Mouse (Mus musculus) embryonic facial prominence, embryonic 11.5 days (tissue): ENCODE results near the gene Ceacam18. TPM values are rescaled to one million over a fixed set of nuclear protein-coding genes. Genes with fewer than 3 reads are reported as not detected.
A peak's percentile ranks its signal among the peaks of the same experiment; 100 is the strongest.

ENCODE experiments used
- ATAC-seq: fragments of 200-750 bp; cut with Nextera tagmentation; replicated peaks from 2 replicates; pipeline ENCODE4 v1.8.0; 2017; ENCODE audit warnings: low read depth; ENCODE audit not compliant: insufficient number of reproducible peaks, low FRiP score, low TSS enrichment
- DNase-seq: peaks from one replicate; pipeline ENCODE4 v3.0.0-alpha.2; 2015; ENCODE audit warnings: low spot score
- H3K27ac ChIP-seq: fragments of 300-500 bp; sonication (generic); replicated peaks from 2 replicates; pipeline ENCODE4 v1.5.1; 2014; ENCODE audit warnings: mild to moderate bottlenecking, low read depth, low read length, control low read depth
- H3K27me3 ChIP-seq: fragments of 300-500 bp; sonication (generic); 2 replicates; pipeline ENCODE4 v1.6.1; 2014; ENCODE audit warnings: mild to moderate bottlenecking, low read length, moderate library complexity, mixed read lengths; ENCODE audit not compliant: control insufficient read depth, insufficient read depth
- H3K36me3 ChIP-seq: fragments of 300-500 bp; sonication (generic); replicated peaks from 2 replicates; pipeline ENCODE4 v1.6.1; 2014; ENCODE audit warnings: low read depth, mild to moderate bottlenecking, low read length, moderate library complexity, mixed read lengths; ENCODE audit not compliant: control insufficient read depth, insufficient read depth
- H3K4me1 ChIP-seq: fragments of 300-500 bp; sonication (generic); 2 replicates; pipeline ENCODE4 v1.6.1; 2014; ENCODE audit warnings: low read length, mixed read lengths; ENCODE audit not compliant: control insufficient read depth, insufficient read depth
- H3K4me2 ChIP-seq: fragments of 300-500 bp; sonication (generic); 2 replicates; pipeline ENCODE4 v1.6.1; 2014; ENCODE audit warnings: low read depth, mild to moderate bottlenecking, control low read depth, low read length, moderate library complexity
- H3K4me3 ChIP-seq: fragments of 300-500 bp; sonication (generic); 2 replicates; pipeline ENCODE4 v1.5.1; 2014; ENCODE audit warnings: low read depth, low read length, control low read depth
- H3K9ac ChIP-seq: fragments of 300-500 bp; sonication (generic); replicated peaks from 2 replicates; pipeline ENCODE4 v1.6.1; 2014; ENCODE audit warnings: mild to moderate bottlenecking, control low read depth, low read length
- H3K9me3 ChIP-seq: fragments of 300-500 bp; sonication (generic); replicated peaks from 2 replicates; pipeline ENCODE4 v1.6.1; 2016; ENCODE audit warnings: mild to moderate bottlenecking, low read length, inconsistent platforms, mixed read lengths; ENCODE audit not compliant: control insufficient read depth
- WGBS: fragments of 180-500 bp; shearing (Covaris S2); extraction: QIAGEN DNeasy Blood & Tissue Kit; methylation state at CpG from one replicate; pipeline ENCODE4 v1.1.7; 2014; 5-methylcytosine and 5-hydroxymethylcytosine counted together
- polyA plus RNA-seq: library from polyadenylated mRNA; unstranded; fragments of >200 nt; fragmentation: Nextera tagmentation; extraction: Ambion mirVana; gene quantifications from 2 replicates; pipeline ENCODE4 v1.2.1, GENCODE M21; 2014

Gene Ceacam18
- polyA plus RNA-seq: not detected in 2 replicates

DNA sequence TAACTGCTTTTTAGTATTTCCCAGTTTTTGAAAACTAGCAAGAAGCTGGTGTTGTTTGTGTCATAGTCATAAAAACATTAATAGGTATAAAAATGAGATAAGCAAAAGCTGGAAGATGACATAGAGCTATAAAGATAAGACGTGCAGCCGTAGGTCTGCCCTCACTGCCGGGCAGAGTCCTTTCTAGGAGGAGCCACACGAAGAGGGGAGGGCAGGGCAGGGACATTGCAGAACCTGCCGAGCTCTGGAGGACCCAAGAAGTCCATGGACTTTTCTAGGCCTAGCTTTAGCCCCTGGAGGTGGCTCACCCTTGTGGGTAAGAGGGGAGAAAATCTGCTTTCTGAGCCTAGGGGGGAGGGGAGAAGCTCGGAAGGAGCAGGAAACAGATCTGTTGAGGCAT is at the start of gene Ceacam18:
Gene Ceacam18, plus strand, starts transcription at position 208 of the 400 bp plus-strand sequence.
- Histone ChIP-seq H3K9me3 (no peaks in the 10 kb centered on the region), H3K27me3 (no peaks in the 10 kb centered on the region), H3K9ac (no peak within 1 kb of the TSS), H3K27ac (no peak within 1 kb of the TSS), H3K4me2 (no peak within 1 kb of the TSS), H3K4me1 (no peaks in the 10 kb centered on the region), H3K36me3 (no peaks in the 10 kb centered on the region), H3K4me3 (no peak within 1 kb of the TSS)
- 65% methylated on average over 6 of the region's 6 CpGs for WGBS
- DNase-seq (no peak), ATAC-seq (no peak)

DNA sequence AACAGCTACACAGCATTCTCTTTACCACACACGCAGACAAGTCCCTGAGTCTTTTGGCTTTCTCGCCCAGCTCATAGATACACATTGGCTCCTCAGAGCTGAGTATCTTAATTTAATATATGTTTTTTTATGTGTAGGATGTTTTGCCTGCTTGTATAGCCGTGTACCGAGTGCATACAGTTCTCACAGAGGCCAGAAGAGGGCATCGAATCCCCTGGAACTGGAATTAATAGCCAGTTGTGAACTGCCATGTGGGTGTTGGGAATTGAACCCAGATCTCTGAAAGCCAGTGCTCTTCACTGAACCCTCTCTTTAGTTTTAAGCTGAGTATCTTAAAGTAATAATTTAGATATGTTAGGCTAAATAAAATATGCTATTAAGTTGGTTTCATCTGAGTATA is 49.7 kb upstream of the Ceacam18 start:
- WGBS: 93% methylated on average over 5 of the region's 5 CpGs
- H3K4me3 ChIP-seq: no peak overlapping the region
- no peak overlapping the region for H3K4me2 ChIP-seq
- H3K9me3 ChIP-seq: no peaks in the 10 kb centered on the region
- DNase-seq (peak; percentile 20), ATAC-seq (no peak)
- peaks cover 14% of the 10 kb centered on the region for H3K36me3 ChIP-seq
- H3K27ac ChIP-seq: no peak overlapping the region
- no peaks in the 10 kb centered on the region for H3K4me1 ChIP-seq
- no peaks in the 10 kb centered on the region for H3K27me3 ChIP-seq
- H3K9ac ChIP-seq: no peak overlapping the region

DNA sequence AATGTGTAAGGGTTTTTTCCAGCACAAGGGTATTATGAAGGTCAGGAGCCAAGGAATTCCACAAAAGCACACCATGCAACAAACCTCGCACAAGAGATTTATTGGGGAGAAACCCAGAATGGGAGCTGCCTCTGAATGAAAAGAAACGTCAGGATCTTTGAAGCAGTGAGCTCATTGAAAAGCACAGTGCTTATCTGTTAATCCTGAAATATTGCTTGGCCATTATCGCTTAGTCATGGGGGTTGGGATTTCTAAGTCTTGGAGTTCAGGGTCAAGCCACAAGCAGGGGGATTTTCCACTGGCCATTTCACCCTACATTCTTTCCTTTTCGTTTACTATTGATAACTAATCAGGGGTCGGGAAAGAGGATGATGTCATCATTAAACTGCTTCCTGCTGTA is 32.6 kb upstream of the Ceacam18 start:
- ATAC-seq (no peak), DNase-seq (no peak)
- WGBS: 46% methylated on average over 5 of the region's 5 CpGs

DNA sequence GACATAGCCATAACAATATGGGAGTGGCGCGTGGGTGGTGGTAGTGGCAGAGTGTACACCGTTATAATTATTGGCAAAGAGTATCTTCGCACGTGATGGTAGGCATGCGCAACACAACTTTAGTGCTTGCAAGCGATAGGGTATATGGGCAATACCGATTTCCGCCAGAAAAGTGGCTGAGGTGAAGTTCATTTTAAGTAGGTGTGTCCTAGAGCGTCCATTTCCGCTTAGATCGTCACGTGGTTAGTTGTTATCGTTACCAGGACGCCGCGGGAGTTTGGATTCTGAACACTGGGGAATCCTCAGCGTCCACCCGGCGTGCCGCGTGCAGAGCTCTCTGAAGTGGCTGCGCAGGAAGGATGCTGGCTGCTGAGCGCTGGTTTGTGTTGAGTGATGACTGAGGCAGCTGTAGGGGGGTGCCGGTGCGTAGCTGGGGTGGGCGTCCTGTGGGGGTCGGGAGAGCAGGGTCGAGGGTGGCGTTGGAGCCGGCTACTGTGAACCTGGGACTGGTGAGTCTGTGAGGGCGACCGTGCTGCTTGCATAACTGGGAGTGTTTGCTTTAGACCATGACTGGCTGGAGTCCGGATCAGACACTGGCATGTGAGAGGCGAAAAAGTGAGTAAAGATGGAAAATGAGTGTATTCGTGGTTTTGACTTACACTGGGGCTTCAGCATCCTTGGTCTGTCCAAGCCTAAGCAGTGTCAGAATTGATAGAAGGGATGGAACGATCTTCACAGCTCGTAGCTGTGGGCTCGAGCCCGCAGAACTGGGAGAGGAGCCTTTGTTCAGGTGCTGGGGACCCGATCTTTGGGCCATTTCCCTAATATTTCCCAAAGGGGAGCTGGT is 27.4 kb upstream of the Ceacam18 start, which contains the start of gene Zfp819:
Gene Zfp819, plus strand, starts transcription at position 274 of the 847 bp plus-strand sequence.
- no peaks in the 10 kb centered on the region for H3K4me1 ChIP-seq
- peak; percentile 90 for ATAC-seq
- peak within 1 kb of the TSS; percentile 83 for H3K4me2 ChIP-seq
- H3K9ac ChIP-seq: peak within 1 kb of the TSS; percentile 57
- WGBS: 12% methylated on average over 41 of the region's 41 CpGs
- peak; percentile 88 for DNase-seq
- H3K9me3 ChIP-seq: no peaks in the 10 kb centered on the region
- no peaks in the 10 kb centered on the region for H3K27me3 ChIP-seq
- H3K27ac ChIP-seq: no peak within 1 kb of the TSS
- peak within 1 kb of the TSS; percentile 41 for H3K4me3 ChIP-seq
- no peaks in the 10 kb centered on the region for H3K36me3 ChIP-seq

More for the DNA sequence above, 32.6 kb upstream of the Ceacam18 start:
- no peak overlapping the region for H3K4me3 ChIP-seq
- no peaks in the 10 kb centered on the region for H3K4me1 ChIP-seq
- H3K27ac ChIP-seq: no peak overlapping the region
- no peaks in the 10 kb centered on the region for H3K36me3 ChIP-seq
- no peaks in the 10 kb centered on the region for H3K9me3 ChIP-seq
- no peak overlapping the region for H3K4me2 ChIP-seq
- H3K9ac ChIP-seq: no peak overlapping the region
- no peaks in the 10 kb centered on the region for H3K27me3 ChIP-seq

DNA sequence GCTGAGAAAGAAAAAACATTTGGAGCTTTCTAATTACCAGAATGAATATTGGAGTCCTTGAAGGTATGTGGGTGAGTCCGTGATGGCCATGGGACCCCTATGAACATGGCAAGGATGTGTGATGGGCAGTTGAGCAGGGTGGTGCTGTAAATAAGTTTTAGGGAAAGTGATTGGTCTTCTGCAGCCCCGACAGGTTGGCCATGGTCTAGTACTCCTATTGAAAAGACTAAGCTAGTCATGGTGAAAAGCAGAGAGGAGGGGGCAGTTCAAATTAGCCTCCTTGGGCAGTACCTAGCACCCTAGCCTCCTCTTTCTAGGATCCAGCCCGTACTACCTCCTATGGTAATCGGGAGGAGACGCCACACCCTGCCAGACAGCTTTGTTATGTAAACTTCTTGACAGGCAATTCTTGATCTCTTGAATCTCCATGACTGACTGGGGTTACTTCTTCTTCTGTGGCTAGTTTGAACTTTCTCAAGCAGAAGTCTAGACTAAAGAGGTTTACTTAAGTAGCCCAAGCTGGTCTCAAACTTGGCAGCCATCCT is 26.7 kb upstream of the Ceacam18 start:
- no peaks in the 10 kb centered on the region for H3K4me1 ChIP-seq
- 47% methylated on average over 5 of the region's 5 CpGs for WGBS
- H3K27ac ChIP-seq: no peak overlapping the region
- H3K36me3 ChIP-seq: no peaks in the 10 kb centered on the region
- H3K4me2 ChIP-seq: no peak overlapping the region; the same call in 1 of the 2 replicates
- no peaks in the 10 kb centered on the region for H3K27me3 ChIP-seq
- no peak overlapping the region for H3K4me3 ChIP-seq
- H3K9me3 ChIP-seq: no peaks in the 10 kb centered on the region
- no peak for ATAC-seq
- no peak overlapping the region for H3K9ac ChIP-seq
- no peak for DNase-seq

DNA sequence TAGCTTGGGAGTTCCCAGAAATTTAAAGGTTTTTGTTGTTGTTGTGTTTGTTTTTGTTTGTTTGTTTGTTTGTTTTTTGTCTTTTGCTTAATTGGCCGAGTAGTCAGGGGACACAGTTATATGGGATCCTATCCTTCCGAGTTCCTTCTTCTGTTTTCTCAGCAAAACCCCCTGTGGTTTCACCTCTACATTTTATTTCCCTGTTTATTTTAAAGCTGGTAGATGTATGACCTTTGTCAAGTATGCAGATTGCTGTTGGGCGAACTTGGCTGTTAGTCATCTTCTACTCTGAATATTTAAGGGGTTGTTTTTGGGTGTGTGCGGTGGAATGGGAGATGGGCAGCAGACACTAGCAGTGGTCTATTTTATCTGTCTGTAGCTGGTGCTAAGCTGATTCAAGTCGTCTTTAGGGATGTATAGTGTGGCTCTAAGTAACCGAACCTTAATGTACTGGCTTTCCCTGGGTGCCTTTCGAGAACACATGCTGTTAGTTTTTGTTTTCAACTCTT is 26.1 kb upstream of the Ceacam18 start:
- Histone ChIP-seq H3K4me1 (no peaks in the 10 kb centered on the region), H3K4me2 (no peak overlapping the region), H3K36me3 (no peaks in the 10 kb centered on the region), H3K4me3 (no peak overlapping the region), H3K9ac (no peak overlapping the region), H3K27me3 (no peaks in the 10 kb centered on the region), H3K27ac (no peak overlapping the region), H3K9me3 (no peaks in the 10 kb centered on the region)
- 81% methylated on average over 7 of the region's 7 CpGs for WGBS
- ATAC-seq (no peak), DNase-seq (no peak)

DNA sequence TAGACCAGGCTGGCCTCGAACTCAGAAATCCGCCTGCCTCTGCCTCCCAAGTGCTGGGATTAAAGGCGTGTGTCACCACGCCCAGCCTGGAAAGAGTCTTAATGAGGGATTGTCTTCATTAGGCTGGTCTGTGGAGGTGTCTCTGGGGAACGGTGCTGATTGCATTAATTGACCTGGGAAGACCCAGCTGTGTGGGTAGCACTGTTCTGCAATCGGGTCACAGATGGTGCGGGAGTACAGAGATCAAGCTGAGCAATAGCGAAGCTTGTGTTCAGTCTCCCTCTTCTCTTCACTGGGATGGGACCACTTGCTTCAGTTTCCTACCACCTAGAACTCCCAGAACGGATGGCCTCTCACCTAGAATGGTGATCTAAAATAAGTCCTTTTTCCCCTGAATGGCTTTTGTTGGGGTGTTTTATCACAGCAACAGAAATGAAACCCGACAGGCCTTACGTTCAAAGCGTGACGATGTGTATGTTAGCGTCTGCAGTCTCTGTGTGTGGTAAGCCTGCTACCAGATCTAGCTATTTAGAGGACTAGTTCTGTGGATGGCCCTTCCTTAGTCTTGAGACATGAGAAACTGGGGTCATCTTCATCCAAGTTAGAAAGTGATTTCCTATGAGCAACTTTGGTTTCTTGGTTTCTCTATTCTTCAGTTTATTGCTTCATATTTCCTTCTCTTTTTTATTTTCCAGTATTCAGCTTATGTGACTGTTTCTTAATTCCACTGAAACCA is 20.5 kb upstream of the Ceacam18 start:
- no peak overlapping the region for H3K9ac ChIP-seq
- no peaks in the 10 kb centered on the region for H3K4me1 ChIP-seq
- no peak overlapping the region for H3K4me2 ChIP-seq
- WGBS: 87% methylated on average over 13 of the region's 14 CpGs
- DNase-seq: no peak
- H3K4me3 ChIP-seq: no peak overlapping the region
- no peaks in the 10 kb centered on the region for H3K36me3 ChIP-seq
- no peak overlapping the region for H3K27ac ChIP-seq
- no peaks in the 10 kb centered on the region for H3K27me3 ChIP-seq
- H3K9me3 ChIP-seq: no peaks in the 10 kb centered on the region
- ATAC-seq: no peak
